Mouse (Mus musculus): Measurements from ENCODE around the gene Gsk3a.

DNA sequence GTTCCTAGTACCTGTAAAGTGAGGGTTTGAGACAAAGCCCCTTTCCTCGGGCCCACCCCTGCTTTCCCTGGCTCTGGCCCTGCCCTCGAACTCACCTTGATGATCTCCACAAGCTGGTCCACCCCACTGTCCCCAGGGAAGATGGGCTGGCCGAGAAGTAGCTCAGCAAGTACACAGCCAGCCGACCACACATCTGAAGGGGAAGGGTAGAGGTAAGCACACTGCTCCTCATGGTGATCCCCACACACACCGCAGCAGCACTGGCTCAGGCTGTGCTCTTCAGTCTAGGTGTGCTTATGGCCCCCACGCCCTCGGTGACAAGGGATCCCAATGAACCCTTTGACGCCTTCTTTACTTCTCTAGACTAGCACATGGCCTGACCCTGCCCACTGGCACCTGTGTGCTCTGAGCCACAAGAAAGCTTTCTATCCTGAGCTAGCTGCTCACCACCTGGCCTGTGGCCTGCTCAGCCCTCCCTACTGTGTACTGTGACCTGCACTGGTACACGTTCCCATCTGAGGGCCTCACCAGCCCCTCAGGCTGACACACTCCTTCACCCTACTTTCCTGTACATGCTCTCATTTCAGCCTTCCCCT is 6.9 kb downstream of the Gsk3a start:
- TF ChIP-seq POLR2A (IDR thresholded peaks at IDR 0.05; ENCODE audit: borderline replicate concordance, insufficient read depth, low read length) (no peak), CTCF (IDR thresholded peaks at IDR 0.05; ENCODE audit: borderline replicate concordance, insufficient read depth, low read depth, low read length) (no peak)
